Mouse (Mus musculus) kidney, postnatal 0 days (tissue): ENCODE results near the gene 4922502D21Rik. TPM values are rescaled to one million over a fixed set of nuclear protein-coding genes. Genes with fewer than 3 reads are reported as not detected.
A peak's percentile ranks its signal among the peaks of the same experiment; 100 is the strongest.

Experiments
- ATAC-seq: fragments of 200-750 bp; cut with Nextera tagmentation; replicated peaks from 2 replicates; pipeline ENCODE4 v1.8.0; 2017; ENCODE audit warnings: low read depth, moderate number of reproducible peaks, moderate TSS enrichment, moderate library complexity; ENCODE audit not compliant: low FRiP score
- DNase-seq: peaks from one replicate; pipeline ENCODE4 v3.0.0-alpha.2; 2016; ENCODE audit warnings: low spot score
- H3K27ac ChIP-seq: fragments of 300-500 bp; sonication (generic); 2 replicates; pipeline ENCODE4 v1.5.1; 2014; ENCODE audit warnings: mild to moderate bottlenecking
- H3K27me3 ChIP-seq: fragments of 300-500 bp; sonication (generic); 2 replicates; pipeline ENCODE4 v1.6.1; 2014; ENCODE audit warnings: low read length, mixed read lengths; ENCODE audit not compliant: insufficient read depth
- H3K36me3 ChIP-seq: fragments of 300-500 bp; sonication (generic); 2 replicates; pipeline ENCODE4 v1.6.1; 2014; ENCODE audit warnings: low read length, mixed read lengths; ENCODE audit not compliant: insufficient read depth
- H3K4me1 ChIP-seq: fragments of 300-500 bp; sonication (generic); replicated peaks from 2 replicates; pipeline ENCODE4 v1.6.1; 2014; ENCODE audit warnings: antibody characterized with exemption, low read length, mixed read lengths; ENCODE audit not compliant: insufficient read depth
- H3K4me2 ChIP-seq: fragments of 300-500 bp; sonication (generic); 2 replicates; pipeline ENCODE4 v1.6.1; 2014; ENCODE audit warnings: mild to moderate bottlenecking, low read length, moderate library complexity, mixed read lengths
- H3K4me3 ChIP-seq: fragments of 300-500 bp; sonication (generic); replicated peaks from 2 replicates; pipeline ENCODE4 v1.5.1; 2014; ENCODE audit warnings: low read depth, low read length
- H3K9ac ChIP-seq: fragments of 300-500 bp; sonication (generic); 2 replicates; pipeline ENCODE4 v1.6.1; 2014; ENCODE audit warnings: low read depth, low read length
- H3K9me3 ChIP-seq: fragments of 300-500 bp; sonication (generic); replicated peaks from 2 replicates; pipeline ENCODE4 v1.6.1; 2016; ENCODE audit warnings: low read length, inconsistent platforms, mixed read lengths
- CTCF ChIP-seq: IDR thresholded peaks from 2 replicates; pipeline ENCODE4 v1.5.1; 2016; ENCODE audit warnings: antibody characterized with exemption, low read depth, mild to moderate bottlenecking, moderate library complexity
- WGBS: fragments of 180-500 bp; shearing (Covaris S2); extraction: QIAGEN DNeasy Blood & Tissue Kit; methylation state at CpG from one replicate; pipeline ENCODE4 v1.1.7; 2014; 5-methylcytosine and 5-hydroxymethylcytosine counted together
- polyA plus RNA-seq: library from polyadenylated mRNA; unstranded; fragments of >200 nt; fragmentation: Nextera tagmentation; extraction: Ambion mirVana; gene quantifications from 2 replicates; pipeline ENCODE4 v1.2.1, GENCODE M21; 2015

4922502D21Rik gene
- polyA plus RNA-seq, 1 experiment from 2014 or later, result not detected

DNA sequence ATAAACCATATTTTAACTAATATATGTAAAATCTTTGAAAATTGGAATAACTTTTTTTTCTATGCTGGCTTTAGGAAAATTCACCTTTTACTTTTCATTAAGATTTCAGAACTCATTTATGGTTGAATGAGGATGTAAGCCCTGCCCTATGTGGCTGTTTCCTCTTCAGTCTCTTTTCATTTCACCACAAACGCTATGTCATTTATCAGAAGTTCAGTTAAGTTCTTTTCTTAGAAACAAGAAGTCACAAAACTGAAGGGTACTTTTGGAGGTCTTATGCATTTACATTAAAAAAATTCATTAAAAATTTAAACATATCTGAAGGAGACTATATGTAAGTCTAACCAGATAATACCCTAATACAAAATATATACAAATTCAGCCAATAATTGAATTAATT, 15.9 kb downstream of the 4922502D21Rik start:
- no peak for TF ChIP-seq CTCF
- no peaks in the 10 kb centered on the region for H3K27me3 ChIP-seq
- 84% methylated on average over 1 of the region's 1 CpGs for WGBS
- H3K9me3 ChIP-seq, result no peaks in the 10 kb centered on the region
- H3K4me1 ChIP-seq, result no peaks in the 10 kb centered on the region
- no peak overlapping the region for H3K4me2 ChIP-seq
- no peak for ATAC-seq
- H3K4me3 ChIP-seq, result no peak overlapping the region
- H3K9ac ChIP-seq, result no peak overlapping the region
- no peak overlapping the region for H3K27ac ChIP-seq
- DNase-seq, result no peak
- H3K36me3 ChIP-seq, result no peaks in the 10 kb centered on the region

DNA sequence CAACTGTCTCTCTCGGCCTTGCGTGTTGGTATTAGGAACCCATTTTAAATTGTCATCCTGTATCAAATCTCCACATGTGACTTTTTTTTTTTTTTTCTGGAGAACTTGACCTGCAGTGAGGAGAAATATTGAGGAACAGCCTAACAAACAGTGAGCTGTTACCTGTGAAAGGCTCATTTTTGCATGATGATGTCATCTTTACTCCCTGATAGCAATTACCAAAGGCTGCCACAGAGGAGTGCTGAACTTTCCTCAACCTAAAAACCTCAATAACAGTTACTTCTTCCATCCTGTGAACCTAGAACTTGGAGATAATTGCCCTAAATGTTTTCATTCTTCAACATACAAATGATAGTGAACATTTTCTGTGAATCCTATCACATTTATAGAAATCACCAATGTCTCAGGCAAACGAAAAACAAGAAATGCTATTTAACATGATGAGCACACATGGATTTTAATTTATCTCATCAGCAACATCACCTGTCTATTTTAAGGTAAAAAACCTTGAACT, 16.9 kb downstream of the 4922502D21Rik start:
- H3K4me3 ChIP-seq, result no peak overlapping the region
- H3K36me3 ChIP-seq, result no peaks in the 10 kb centered on the region
- no peak overlapping the region for H3K27ac ChIP-seq
- H3K4me2 ChIP-seq, result no peak overlapping the region
- H3K9me3 ChIP-seq, result no peaks in the 10 kb centered on the region
- 75% methylated on average over 3 of the region's 3 CpGs for WGBS
- no peaks in the 10 kb centered on the region for H3K27me3 ChIP-seq
- no peak for TF ChIP-seq CTCF
- DNase-seq (no peak), ATAC-seq (no peak)
- no peaks in the 10 kb centered on the region for H3K4me1 ChIP-seq
- no peak overlapping the region for H3K9ac ChIP-seq

DNA sequence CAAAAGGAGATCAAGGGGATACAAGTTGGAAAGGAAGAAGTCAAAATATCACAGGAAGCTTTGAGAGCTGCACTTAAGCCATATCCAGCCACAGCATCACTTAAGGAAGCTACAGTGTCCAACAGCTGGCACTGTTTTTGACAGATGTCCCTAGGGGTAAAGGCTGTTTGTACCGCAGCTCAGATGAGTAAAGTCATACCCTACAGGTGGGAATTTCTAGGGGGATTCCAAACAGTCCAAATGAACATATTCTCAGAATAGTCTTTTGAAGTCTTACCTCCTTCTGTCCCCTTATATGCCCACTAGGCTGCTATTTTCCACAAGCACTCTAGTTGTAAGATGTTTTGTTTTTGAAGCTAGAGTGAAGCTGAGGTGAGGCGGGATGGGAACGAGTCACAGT, 19.1 kb downstream of the 4922502D21Rik start:
- WGBS, result 68% methylated on average over 3 of the region's 3 CpGs
- Histone ChIP-seq H3K36me3 (no peaks in the 10 kb centered on the region), H3K9ac (no peak overlapping the region), H3K27me3 (no peaks in the 10 kb centered on the region), H3K4me1 (no peaks in the 10 kb centered on the region), H3K4me2 (no peak overlapping the region), H3K4me3 (no peak overlapping the region), H3K9me3 (no peaks in the 10 kb centered on the region), H3K27ac (no peak overlapping the region)
- no peak for ATAC-seq
- TF ChIP-seq CTCF, result no peak
- DNase-seq, result no peak

DNA sequence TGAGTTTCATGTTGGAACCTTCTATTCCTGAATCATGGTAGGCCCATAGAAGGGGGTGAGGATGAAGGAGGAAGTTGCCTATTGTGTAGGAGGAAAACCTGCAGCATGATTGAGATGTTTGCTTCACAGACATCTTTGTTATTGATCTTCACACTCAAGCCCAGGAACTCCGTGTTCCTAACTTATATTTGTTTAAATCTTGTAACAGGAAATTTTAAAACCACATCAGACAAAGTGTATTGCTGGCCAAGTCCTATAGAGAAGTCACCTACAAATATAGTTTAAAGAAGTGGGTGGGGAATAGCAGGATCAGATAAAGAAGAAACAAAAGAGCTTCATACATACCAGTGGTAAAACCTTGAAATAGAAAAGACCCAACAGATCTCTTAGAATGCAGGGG, 27.4 kb downstream of the 4922502D21Rik start:
- no peak overlapping the region for H3K9ac ChIP-seq
- no peaks in the 10 kb centered on the region for H3K4me1 ChIP-seq
- H3K27me3 ChIP-seq, result no peaks in the 10 kb centered on the region
- ATAC-seq, result no peak
- no peak overlapping the region for H3K4me3 ChIP-seq
- no peaks in the 10 kb centered on the region for H3K36me3 ChIP-seq
- no peak overlapping the region for H3K4me2 ChIP-seq
- no peak overlapping the region for H3K27ac ChIP-seq
- TF ChIP-seq CTCF, result no peak
- H3K9me3 ChIP-seq, result no peaks in the 10 kb centered on the region
- no peak for DNase-seq
- WGBS, result 49% methylated on average over 1 of the region's 1 CpGs

DNA sequence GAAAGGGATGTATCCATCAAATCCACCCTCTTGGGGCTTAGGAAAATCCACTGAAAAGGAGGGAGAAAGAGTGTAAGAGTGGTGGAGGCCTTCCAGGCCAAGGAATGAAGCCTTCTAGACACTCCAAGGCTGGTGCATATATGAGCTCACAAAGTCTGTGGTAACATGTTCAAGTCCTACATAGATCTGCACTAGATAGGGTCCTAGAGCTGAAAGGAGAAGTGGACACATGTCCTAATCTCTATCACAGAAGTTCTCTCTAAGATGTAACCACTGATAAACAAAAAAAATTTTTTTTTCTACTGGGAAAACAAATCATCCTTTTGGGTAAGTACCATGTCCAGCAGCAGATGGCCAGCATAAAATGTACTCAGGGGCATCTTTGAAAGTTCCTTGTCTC, 42.9 kb downstream of the 4922502D21Rik start:
- no peaks in the 10 kb centered on the region for H3K27me3 ChIP-seq
- H3K9me3 ChIP-seq, result no peaks in the 10 kb centered on the region
- no peak overlapping the region for H3K9ac ChIP-seq

DNA sequence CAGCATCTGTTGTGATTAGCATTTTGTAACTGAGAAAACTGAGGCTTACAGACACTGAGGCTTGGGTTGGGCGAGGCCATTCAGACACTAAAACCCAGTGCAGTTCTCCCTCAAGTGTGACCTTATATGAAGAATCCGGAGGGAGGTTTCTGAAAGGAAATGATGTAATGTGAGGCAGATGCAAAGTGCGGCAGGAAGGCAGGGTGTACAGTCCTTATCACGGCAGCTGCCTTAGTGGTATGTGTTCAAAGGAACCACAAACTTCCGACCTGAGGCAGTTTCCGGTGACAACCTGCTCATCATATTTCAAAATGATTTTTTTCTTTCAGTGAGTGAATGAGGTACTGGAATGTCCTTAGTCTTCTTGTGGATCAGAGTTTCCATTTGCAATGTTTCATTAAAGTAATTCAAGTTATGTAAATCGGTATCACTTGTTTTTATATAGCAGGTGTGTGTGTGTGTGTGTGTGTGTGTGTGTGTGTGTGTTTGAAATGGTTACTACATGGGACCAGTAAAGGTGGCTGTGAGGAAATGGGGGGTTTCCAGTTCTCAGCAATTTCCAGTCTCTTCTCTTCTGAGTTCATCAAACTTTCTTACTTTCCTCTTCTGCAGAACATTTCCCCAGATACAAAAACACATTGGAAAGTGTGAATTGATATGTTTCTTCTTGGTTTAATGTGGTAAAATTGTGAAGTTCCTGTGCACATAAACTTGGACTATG, 47.1 kb downstream of the 4922502D21Rik start:
- ATAC-seq (no peak), DNase-seq (peak; percentile 11)
- Histone ChIP-seq H3K27ac (no peak overlapping the region), H3K36me3 (no peaks in the 10 kb centered on the region), H3K9ac (no peak overlapping the region), H3K9me3 (no peaks in the 10 kb centered on the region), H3K27me3 (no peaks in the 10 kb centered on the region), H3K4me3 (no peak overlapping the region), H3K4me2 (no peak overlapping the region), H3K4me1 (no peaks in the 10 kb centered on the region)
- WGBS, result 57% methylated on average over 7 of the region's 7 CpGs
- TF ChIP-seq CTCF, result no peak

More for the DNA sequence above, 42.9 kb downstream of the 4922502D21Rik start:
- no peak overlapping the region for H3K27ac ChIP-seq
- no peak for DNase-seq
- H3K4me1 ChIP-seq, result no peaks in the 10 kb centered on the region
- H3K4me2 ChIP-seq, result no peak overlapping the region
- no peak for TF ChIP-seq CTCF
- H3K4me3 ChIP-seq, result no peak overlapping the region
- no peak for ATAC-seq
- H3K36me3 ChIP-seq, result no peaks in the 10 kb centered on the region
